8 mouse cellular contexts compared by ENCODE assay signal in the genomic region with DNA sequence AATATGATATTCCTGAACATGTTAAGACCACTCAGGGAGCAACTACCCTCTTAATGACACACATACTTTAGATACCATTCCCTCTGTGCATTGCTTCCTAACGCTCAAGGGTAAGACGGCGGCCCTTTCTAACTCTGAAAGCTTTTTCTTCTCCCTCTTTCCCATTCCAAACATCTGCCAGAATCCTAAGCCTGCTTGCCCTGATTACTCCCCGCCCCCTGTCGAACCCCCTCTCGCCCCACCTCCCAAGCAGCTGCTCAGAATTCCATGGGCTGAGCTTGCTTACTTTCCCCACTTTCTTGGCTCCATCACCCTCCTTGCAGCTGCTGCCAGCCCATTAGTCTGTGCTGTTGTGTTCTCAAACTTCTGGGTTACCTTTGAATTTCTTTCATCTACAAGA. TPM values are rescaled to one million over a fixed set of nuclear protein-coding genes. Genes with fewer than 3 reads are reported as not detected.
DNase-seq lines count a peak whose midpoint lies in the region; ATAC-seq lines count a peak whose summit lies in the region.

No protein-coding gene starts in this region.

- no peak overlapping the region for H3K4me2 ChIP-seq in midbrain, embryonic 12.5 days (replicated peaks)

- intact Hi-C loops in gastrocnemius, postnatal 14 days (cut with DNase I; ENCODE audit: low total_unique reads) = no loop called here

- H3K27ac ChIP-seq in midbrain, embryonic 12.5 days (replicated peaks) = peak overlapping the region; percentile 63; the same call in 1 of the 2 replicates

- H3K4me1 ChIP-seq in erythroblast, embryonic 14.5 days (ENCODE audit: control insufficient read depth) = peaks cover 85% of the 10 kb centered on the region
- peaks cover 28% of the 10 kb centered on the region for H3K4me1 ChIP-seq in midbrain, embryonic 12.5 days

- no peaks in the 10 kb centered on the region for H3K9me3 ChIP-seq in erythroblast, embryonic 14.5 days (ENCODE audit: control insufficient read depth, low read length)
- H3K9me3 ChIP-seq in midbrain, embryonic 12.5 days = no peaks in the 10 kb centered on the region

- H3K27me3 ChIP-seq in erythroblast, embryonic 14.5 days (ENCODE audit: control insufficient read depth) = no peaks in the 10 kb centered on the region
- H3K27me3 ChIP-seq in midbrain, embryonic 12.5 days = no peaks in the 10 kb centered on the region

- ATAC-seq in erythroblast, adult 5-6 weeks (replicated peaks; ENCODE audit: low FRiP score, poor library complexity, severe bottlenecking) = no peak
- ATAC-seq in midbrain, embryonic 12.5 days (ENCODE audit: low FRiP score, low read depth) = peak; percentile 36

- DNase-seq in NIH3T3 (ENCODE audit: low read depth) (peak; percentile 79), adipocyte (ENCODE audit: low spot score) (no peak)
- DNase-seq in gastrocnemius, postnatal 14 days = peak; percentile 58
- peak; percentile 57 to 71 for DNase-seq in kidney, postnatal 4 days
- DNase-seq in cerebellum, adult 9-10 months = no peak

- H3K36me3 ChIP-seq in erythroblast, embryonic 14.5 days (ENCODE audit: control insufficient read depth) = peaks cover 91% of the 10 kb centered on the region
- peaks cover 5% of the 10 kb centered on the region; the same call in 1 of the 2 replicates for H3K36me3 ChIP-seq in midbrain, embryonic 12.5 days

- no peak overlapping the region for H3K9ac ChIP-seq in midbrain, embryonic 12.5 days (replicated peaks)

- peak overlapping the region; percentile 59 for H3K4me3 ChIP-seq in erythroblast, embryonic 14.5 days (replicated peaks)
- H3K4me3 ChIP-seq in midbrain, embryonic 12.5 days = no peak overlapping the region

- WGBS in midbrain, embryonic 12.5 days = 3% methylated on average over 6 of the region's 6 CpGs

RNA-seq across cellular contexts. Expression of gene Tom1l1, which starts 23.0 kb away (rescaled TPM):
- polyA plus RNA-seq in erythroblast, embryonic 14.5 days (2012) = 1.2 and 1.3 TPM in 2 replicates
- total RNA-seq in erythroblast, adult 5-6 weeks (2015; ENCODE audit: low replicate concordance) = 45.1 and 50.1 TPM in 2 replicates
- total RNA-seq in erythroblast, adult 5-6 weeks (2017; ENCODE audit: low replicate concordance) = 99.1 and 124 TPM in 2 replicates
- total RNA-seq in gastrocnemius, postnatal 14 days (2021) = 10 to 100 TPM; 12.7 to 13.6 TPM
- 14.3 and 14.8 TPM in 2 replicates for polyA plus RNA-seq in midbrain, embryonic 12.5 days (2016; fragmentation: Nextera tagmentation; extraction: Ambion mirVana)

RNA-seq across cellular contexts. Expression of gene Cox11, which starts 27.2 kb away (rescaled TPM):
- 3.3 and 3.7 TPM in 2 replicates for polyA plus RNA-seq in erythroblast, embryonic 14.5 days (2012)
- total RNA-seq in erythroblast, adult 5-6 weeks (2015; ENCODE audit: low replicate concordance) = 40.3 and 52.6 TPM in 2 replicates
- 33.4 and 45.7 TPM in 2 replicates for total RNA-seq in erythroblast, adult 5-6 weeks (2017; ENCODE audit: low replicate concordance)
- 10 to 100 TPM; 21.9 to 26.3 TPM for total RNA-seq in gastrocnemius, postnatal 14 days (2021)
- polyA plus RNA-seq in midbrain, embryonic 12.5 days (2016; fragmentation: Nextera tagmentation; extraction: Ambion mirVana) = 41.9 and 43.4 TPM in 2 replicates

RNA-seq across cellular contexts. Expression of gene Stxbp4, which starts 27.3 kb away (rescaled TPM):
- 0.13 and 0.15 TPM in 2 replicates for polyA plus RNA-seq in erythroblast, embryonic 14.5 days (2012)
- 28.6 and 34.9 TPM in 2 replicates for total RNA-seq in erythroblast, adult 5-6 weeks (2015; ENCODE audit: low replicate concordance)
- 29.7 and 41.9 TPM in 2 replicates for total RNA-seq in erythroblast, adult 5-6 weeks (2017; ENCODE audit: low replicate concordance)
- 10 to 100 TPM; 13.2 to 23.0 TPM for total RNA-seq in gastrocnemius, postnatal 14 days (2021)
- 43.9 and 45.8 TPM in 2 replicates for polyA plus RNA-seq in midbrain, embryonic 12.5 days (2016; fragmentation: Nextera tagmentation; extraction: Ambion mirVana)

Comparison
In these comparisons a context has a peak if more than half of its experiments do, and no peak if none do; other contexts are left out.
1. DNase-seq: peak in NIH3T3 (single experiment), gastrocnemius, postnatal 14 days (single experiment) and kidney, postnatal 4 days (2 of 2); none in adipocyte (single experiment) and cerebellum, adult 9-10 months (single experiment).